Mouse (Mus musculus) thymus, postnatal 10 days (tissue): Measurements from ENCODE around the gene Zhx3.
A peak's percentile ranks its signal among the peaks of the same experiment; 100 is the strongest.

Experiments used
- DNase-seq, 2 experiments: peaks; one replicate each; pipeline ENCODE4 v3.0.0; 2021; ENCODE audit warnings: low spot score in 2 of 2

Zhx3 gene

GRCm38 (mm10) chr2:160872890-160873382 lies at the start of gene Zhx3:
Gene Zhx3, minus strand, starts transcription at chr2:160872998.
- DNase-seq: peak; percentile 91 to 94

- DNase-seq: no peak
These were observed 48.5 kb upstream of the Zhx3 start for GRCm38 (mm10) chr2:160921285-160921684.

DNA sequence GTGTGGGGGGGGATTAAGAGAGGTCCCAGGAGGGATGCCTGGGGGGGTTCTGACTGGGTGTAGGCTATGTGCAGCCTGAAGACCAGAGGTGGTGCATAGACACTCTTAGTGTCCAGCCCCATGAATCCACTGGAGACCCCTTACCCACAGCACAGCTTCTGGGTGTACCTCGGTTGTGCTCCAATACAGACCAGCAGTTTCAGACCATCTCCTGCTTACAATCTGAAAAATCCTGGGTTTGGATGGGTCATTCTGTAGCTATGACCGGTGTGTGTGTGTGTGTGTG lies 46.1 kb upstream of the Zhx3 start:
- DNase-seq: no peak

DNA sequence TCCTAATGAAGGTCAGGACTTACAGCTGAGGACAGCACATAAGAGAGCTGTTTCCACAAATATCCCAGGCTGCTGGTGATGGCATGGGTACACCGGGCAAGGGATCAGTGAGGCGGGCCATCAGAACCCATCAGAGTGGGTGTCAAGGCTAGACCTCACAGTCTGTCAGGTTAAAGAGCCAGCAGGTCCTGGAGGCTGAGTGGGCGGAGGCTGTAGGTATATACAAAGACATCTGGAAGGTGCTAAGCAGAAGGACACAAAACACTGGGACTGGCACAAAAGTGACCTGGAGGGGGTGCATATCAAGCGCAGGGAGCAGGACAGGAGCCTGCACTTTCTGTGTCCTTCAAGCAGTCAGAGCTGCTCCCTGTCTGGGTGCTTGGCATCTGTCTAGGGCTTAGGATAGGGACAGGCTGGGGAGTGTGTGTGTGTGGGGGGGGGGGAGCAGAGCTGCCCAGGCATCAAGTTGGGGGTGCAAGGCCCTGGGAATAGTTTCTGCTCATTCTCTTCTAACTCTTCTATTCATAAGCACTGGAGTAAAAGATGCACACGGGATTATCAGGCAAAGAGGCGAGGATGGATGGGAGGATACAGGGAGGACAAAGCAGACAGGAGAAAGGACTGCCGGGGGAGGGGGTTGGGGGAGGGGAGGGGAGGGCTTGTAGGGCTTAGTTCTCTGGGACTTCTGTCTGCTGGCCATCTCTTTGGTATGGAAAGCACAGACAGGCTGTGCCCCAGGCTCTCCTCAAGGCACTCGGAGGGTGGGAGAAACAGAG lies 45.5 kb upstream of the Zhx3 start:
- no peak for DNase-seq

DNA sequence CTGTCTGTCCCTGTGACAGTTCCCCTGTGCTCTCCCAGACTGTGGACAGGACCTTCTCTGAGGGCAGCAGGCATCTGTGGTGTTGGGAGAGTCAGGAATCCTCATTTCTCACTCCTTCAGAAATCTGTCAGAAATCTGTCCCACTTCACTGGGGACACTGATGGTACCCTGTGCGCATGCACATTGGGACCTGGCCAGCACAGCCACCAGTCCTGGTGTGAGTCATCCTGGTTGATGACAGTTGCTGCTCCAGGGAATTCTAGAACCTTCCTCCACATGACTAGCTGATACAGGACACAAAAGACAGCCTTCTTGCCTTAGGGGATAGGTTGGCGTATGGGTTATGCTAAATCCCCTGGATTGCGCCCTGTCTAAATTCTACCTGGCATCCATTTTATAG lies 44.5 kb upstream of the Zhx3 start:
- no peak for DNase-seq

GRCm38 (mm10) chr2:160916714-160917113 lies 43.9 kb upstream of the Zhx3 start:
- DNase-seq: no peak

DNA sequence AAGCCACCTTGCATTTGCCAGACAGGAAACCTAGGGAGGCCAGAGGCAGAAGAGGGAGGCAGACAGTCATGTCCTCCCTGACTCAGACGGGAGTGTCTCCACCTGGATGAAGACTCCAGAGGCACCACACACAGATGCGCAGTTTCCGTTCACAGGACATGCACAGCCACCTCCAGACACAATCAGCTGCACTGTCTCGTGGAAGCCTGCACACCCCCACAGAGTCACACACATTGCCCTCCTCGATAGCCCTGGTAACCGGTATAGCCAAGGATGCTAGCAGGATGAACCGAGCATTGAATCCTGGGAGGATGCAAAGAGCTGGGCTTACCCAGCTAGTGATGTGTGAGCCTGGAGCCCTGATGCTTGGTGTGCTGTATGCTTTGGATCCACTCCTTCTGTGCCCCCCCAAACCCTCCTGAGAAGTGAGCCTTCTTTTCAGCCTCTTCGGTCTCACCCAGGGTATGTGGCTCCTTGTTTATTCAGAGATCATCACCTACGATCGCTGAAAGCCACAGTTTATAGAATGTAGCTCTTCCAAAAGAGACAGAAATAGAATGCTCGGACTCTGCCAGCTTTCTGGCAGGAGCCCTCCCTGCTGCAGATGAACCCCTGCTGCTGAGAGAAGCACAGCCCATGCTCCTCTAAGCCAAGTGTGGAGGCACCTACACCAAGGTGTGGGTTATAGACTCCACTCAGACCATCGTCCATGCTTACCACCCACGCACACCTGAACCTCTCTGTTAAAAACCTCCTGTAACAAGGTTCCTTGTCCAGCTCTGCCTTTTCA lies 43.2 kb upstream of the Zhx3 start:
- DNase-seq: no peak

- no peak for DNase-seq
These were observed 41.9 kb upstream of the Zhx3 start for GRCm38 (mm10) chr2:160914656-160915055.

DNA sequence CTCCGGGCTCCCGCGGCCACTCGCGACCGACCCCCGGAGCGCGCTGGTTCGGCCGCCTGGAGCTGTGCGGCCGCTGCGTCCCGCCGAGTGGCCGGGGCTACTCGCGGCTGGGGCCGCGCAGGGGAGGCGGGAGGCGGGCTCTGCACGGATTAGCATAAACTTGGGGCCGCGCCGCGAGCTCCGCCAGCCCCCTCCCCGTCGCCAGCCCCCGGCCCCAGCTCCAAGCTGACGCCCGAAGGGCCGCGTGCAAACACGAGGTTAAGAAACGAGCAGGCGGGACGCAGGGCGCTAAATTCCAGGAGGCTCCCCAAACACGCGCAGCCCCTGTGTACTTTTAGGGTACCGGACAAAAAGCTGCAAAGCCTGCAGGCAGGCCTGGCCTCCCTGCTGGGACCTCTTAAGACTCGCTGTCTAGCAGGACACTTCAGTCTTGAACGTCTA lies 39.5 kb upstream of the Zhx3 start, which contains the start of gene Emilin3:
Emilin3 (minus strand) TSS at position 98 of the 441 bp plus-strand sequence.
- DNase-seq: no peak

- no peak for DNase-seq
These were observed 38.9 kb upstream of the Zhx3 start for GRCm38 (mm10) chr2:160911558-160912201.

DNA sequence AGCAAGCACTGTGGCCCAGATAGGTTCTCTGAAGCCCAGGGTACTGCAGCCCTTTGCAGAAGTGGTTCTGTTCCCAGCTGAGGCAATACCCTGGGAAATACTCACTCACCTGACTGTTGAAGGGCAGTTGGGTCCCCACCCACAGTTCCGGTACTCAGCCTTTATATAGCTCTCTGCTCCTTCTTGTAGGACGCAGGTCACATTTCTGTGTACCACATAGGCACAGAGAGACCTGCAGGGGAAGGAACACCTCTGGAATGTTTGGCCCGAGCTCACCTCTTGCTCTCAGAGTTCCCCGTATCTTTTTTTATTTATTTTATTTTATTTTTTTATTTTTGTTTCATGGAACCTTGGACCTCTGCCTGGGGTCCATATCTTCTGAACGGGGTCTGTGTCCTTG lies 37.8 kb upstream of the Zhx3 start:
- DNase-seq: no peak

DNA sequence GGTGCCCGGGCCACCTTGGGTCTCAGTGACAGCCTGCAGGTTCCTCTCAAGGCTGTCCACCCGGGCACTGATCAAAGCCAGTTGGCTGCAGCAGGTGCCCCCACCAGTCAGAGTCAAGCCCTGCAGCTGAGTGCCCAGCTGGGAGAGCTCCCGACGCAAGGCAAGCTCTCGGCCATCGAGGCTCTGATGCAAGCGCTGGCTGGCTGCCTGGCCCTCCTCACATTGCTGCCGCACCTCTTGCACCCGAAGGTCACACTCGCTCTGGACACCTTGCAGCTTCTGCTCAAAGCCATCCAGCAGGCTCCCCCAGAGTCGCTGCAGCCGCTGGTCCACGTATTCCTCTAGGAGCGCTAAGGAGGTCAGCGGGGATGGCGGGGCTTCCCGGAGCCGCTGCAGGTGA lies 35.8 kb upstream of the Zhx3 start:
- no peak for DNase-seq

DNA sequence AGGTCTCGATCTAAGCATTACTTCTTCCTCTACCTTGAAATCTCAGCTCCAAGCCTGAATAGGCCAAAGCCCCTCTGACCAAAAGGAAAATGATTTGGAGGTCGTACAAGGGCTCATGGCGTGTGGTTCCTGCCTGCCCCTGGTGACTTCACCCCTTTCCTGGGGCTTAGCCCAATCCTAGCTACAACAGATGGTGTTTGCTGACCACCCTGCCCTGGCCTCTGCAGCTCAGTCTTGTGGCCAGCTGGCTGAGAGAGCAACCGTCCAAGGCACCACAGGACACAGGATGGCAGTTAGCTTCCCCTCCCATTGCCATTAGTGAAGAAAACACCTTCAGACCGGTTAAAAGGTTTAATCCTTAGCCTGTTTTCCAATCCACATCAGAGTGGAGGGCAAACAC lies 33.3 kb upstream of the Zhx3 start:
- DNase-seq: no peak

DNA sequence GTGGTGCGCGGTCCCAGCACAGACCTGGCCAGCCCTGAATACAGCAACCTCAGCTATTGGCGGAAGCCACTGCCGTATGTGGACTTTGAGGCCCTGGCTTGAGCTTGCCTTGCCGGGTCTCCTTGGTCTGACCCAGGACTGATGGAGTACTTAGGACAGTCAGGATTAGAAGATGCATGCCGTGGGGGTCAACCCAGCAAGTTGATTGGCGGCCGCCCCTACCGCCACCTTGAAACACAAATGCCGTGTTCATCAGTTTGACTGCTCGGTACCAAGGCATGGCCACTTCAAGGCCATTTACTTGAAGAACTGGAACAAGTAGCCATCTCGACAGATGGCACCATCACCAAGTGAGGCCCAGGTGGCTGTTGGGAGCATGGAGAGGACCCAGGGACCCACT lies 32.5 kb upstream of the Zhx3 start:
- no peak for DNase-seq

GRCm38 (mm10) chr2:160901656-160902412 lies 29.0 kb upstream of the Zhx3 start:
- DNase-seq: no peak

- DNase-seq: no peak
These were observed 18.9 kb upstream of the Zhx3 start for GRCm38 (mm10) chr2:160891697-160892096.

DNA sequence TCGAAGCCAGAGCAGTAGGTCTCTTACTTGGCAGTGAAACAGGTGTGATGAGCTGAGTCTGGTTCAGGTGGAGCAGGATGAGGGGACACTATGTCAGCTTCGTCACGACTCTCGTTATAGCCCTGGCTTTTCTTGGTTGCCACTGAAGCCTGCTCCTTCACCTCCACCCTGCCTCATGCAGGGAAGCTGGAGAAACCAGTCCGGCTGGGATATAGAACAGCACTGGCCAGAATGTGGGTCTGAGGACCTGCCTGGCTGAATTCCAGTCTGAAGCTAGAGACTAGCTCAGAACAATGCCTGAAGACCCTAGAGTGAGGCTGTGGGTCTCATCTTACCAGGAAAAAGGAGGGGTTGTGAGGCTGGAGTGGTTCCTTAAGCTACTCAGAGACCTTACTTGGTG lies 18.2 kb upstream of the Zhx3 start:
- DNase-seq: no peak

DNA sequence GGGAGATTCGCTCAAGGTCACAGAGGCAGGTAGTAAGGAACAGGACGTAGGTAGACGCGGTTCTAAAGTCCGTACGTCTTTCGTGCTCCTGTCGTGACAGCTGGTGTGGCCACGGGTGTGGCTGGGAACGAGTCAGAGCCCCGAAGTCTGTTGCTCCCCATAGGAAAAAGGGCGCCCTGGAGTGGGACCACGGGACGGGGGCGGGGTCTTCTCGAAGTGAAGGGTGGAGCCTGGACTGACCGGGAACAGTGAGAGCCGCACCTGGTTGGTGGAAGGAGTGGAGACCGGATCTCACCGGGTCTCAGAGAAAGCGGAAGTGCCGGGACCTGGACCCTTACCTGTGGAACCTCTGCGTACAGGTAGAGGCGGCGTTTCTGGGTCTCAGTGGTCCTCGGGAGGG lies 15.1 kb upstream of the Zhx3 start:
- DNase-seq: no peak

GRCm38 (mm10) chr2:160887284-160887683 lies 14.5 kb upstream of the Zhx3 start:
- peak; percentile 26 to 46 for DNase-seq

DNA sequence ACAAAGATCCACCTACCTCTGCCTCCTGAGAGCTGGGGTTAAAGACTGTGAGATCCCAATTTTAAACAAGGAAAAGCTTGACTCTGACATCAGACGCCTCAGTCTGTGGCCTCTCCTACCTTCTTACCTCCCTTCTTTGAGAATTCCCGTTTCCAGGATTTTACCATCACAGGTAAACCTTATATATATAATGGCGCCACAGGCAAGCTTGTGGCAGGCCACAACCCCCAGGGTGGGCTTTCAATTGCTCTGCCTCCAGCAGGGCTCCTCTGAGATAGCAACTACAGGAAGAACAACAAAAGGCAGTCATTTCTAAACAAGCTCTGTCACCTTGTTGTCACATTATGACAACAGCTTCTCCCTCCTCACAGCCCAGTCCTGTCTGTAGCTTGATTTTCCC lies 13.4 kb upstream of the Zhx3 start:
- DNase-seq: no peak

DNA sequence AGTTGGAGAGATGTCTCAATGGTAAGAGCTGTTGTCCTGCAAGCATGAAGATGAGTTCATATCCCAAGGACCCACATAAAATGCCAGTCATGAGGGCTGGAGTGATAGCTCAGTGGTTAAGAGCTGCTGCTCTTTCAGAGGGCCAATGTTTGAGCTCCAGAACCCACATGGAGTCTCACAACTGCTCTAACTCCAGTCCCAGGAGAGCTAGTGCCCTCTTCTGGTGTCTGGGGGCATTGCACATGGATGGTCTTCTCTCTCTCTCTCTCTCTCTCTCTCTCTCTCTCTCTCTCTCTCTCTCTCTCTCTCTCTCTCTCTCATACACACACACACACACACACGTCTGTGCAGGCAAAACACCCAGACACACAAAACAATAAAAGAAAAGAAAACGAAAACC lies 12.0 kb upstream of the Zhx3 start:
- DNase-seq: peak; percentile 25 to 57

DNA sequence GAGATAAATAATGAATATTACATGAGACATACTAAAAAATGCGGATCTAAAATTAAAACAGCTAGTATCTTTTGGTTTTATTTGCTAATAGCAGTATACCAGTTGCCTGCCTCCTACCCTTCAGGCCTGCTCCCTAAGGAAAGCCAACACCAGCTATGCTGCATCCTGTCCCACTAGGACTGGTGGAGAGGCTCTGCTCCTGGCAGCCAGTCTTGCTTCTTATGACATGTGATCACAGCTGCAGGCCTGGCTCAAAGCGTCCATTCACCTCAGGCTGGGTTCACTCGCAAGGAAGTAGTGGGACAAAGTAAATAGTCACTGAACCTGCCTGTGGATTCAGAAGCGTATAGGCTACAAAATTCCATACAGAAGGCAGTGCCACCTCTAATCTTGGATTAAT lies 11.1 kb upstream of the Zhx3 start:
- no peak for DNase-seq
